Mouse (Mus musculus): ENCODE measurements around the gene Gpr183. TPM values are rescaled to one million over a fixed set of nuclear protein-coding genes. Genes with fewer than 3 reads are reported as not detected.

Gene Gpr183
- polyA plus RNA-seq, 1 experiment, result 0.06 TPM

- TF ChIP-seq MAX (IDR thresholded peaks at IDR 0.05) (no peak), FOSL1 (IDR thresholded peaks at IDR 0.05; ENCODE audit: insufficient read depth, low read length, poor library complexity, severe bottlenecking) (no peak), USF1 (IDR thresholded peaks at IDR 0.05; ENCODE audit: low read depth) (no peak), CTCF (IDR thresholded peaks at IDR 0.05; ENCODE audit: control insufficient read depth, insufficient read depth, insufficient read length) (no peak), CEBPB (IDR thresholded peaks at IDR 0.05; ENCODE audit: low read depth) (no peak), MYOD1 (IDR thresholded peaks at IDR 0.05; ENCODE audit: control insufficient read depth, insufficient read length, low read depth) (no peak), MYOG (IDR thresholded peaks at IDR 0.05; ENCODE audit: control insufficient read depth, extremely low read depth, insufficient read length) (no peak)
- Histone ChIP-seq H3ac (ENCODE audit: control insufficient read depth, insufficient read length, low read depth) (no peak overlapping the region), H3K36me3 (ENCODE audit: control insufficient read depth, insufficient read depth) (no peaks in the 10 kb centered on the region), H3K4me3 (ENCODE audit: insufficient read depth, poor library complexity, severe bottlenecking) (no peak overlapping the region), H3K27me3 (ENCODE audit: control insufficient read depth, insufficient read depth, insufficient read length) (no peaks in the 10 kb centered on the region), H3K79me2 (ENCODE audit: control insufficient read depth, insufficient read depth) (no peaks in the 10 kb centered on the region), H3K79me3 (ENCODE audit: low read depth) (no peaks in the 10 kb centered on the region)
Measured at GRCm38 (mm10) chr14:121955176-121955795, 9.7 kb downstream of the Gpr183 start.

DNA sequence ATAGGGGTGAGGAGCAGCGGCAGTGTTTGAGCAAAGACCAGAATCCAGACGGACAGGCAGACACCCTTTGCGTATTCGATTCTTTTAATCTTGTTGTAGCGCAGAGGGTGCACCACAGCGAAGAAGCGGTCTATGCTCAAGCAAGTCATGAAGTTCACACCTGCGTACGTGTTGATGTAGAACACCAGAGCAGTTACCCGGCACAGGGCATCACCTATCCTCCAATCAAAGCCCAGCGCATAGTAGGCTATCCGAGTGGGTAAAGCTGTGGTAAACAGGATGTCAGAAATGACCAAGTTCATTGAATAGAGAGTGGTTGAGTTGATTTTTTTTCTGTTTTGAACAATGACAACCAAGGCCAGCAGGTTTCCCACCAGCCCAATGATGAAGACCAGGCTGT, 10.4 kb downstream of the Gpr183 start:
- H3K27me3 ChIP-seq (ENCODE audit: control insufficient read depth, insufficient read depth, insufficient read length), result no peaks in the 10 kb centered on the region
- TF ChIP-seq MYOD1 (IDR thresholded peaks at IDR 0.05; ENCODE audit: control insufficient read depth, insufficient read length, low read depth) (no peak), FOSL1 (IDR thresholded peaks at IDR 0.05; ENCODE audit: insufficient read depth, low read length, poor library complexity, severe bottlenecking) (no peak), CEBPB (IDR thresholded peaks at IDR 0.05; ENCODE audit: low read depth) (no peak), MYOG (IDR thresholded peaks at IDR 0.05; ENCODE audit: control insufficient read depth, extremely low read depth, insufficient read length) (no peak), USF1 (IDR thresholded peaks at IDR 0.05; ENCODE audit: low read depth) (no peak), MAX (IDR thresholded peaks at IDR 0.05) (no peak)
- H3K36me3 ChIP-seq (ENCODE audit: control insufficient read depth, insufficient read depth), result no peaks in the 10 kb centered on the region
- no peak overlapping the region for H3K4me3 ChIP-seq (ENCODE audit: insufficient read depth, poor library complexity, severe bottlenecking)
- H3K79me2 ChIP-seq (ENCODE audit: control insufficient read depth, insufficient read depth), result no peaks in the 10 kb centered on the region
- H3ac ChIP-seq (ENCODE audit: control insufficient read depth, insufficient read length, low read depth), result no peak overlapping the region
- H3K79me3 ChIP-seq (ENCODE audit: low read depth), result no peaks in the 10 kb centered on the region

DNA sequence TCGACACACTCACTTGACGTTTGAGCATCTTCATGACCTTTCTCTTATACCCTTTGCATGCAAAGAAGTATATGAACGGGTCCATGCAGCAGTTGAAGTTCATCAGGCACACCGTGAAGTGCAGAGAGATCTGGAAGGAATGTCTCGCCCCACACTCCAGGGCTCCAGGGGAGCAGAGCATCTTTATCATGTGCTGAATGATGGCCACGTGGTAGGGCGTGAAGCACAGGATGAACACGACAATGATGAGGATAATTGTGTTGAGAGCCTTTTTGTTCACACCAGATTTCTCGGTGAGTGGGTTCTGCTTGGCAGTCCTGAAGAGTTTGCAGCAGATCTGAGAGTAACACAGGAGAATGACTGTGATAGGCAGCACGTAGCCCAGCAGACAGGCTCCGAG, 10.9 kb downstream of the Gpr183 start:
- no peaks in the 10 kb centered on the region for H3K79me2 ChIP-seq (ENCODE audit: control insufficient read depth, insufficient read depth)
- TF ChIP-seq MYOD1 (IDR thresholded peaks at IDR 0.05; ENCODE audit: control insufficient read depth, insufficient read length, low read depth), result no peak
- TF ChIP-seq CEBPB (IDR thresholded peaks at IDR 0.05; ENCODE audit: low read depth), result no peak
- TF ChIP-seq MAX (IDR thresholded peaks at IDR 0.05), result no peak
- no peak for TF ChIP-seq FOSL1 (IDR thresholded peaks at IDR 0.05; ENCODE audit: insufficient read depth, low read length, poor library complexity, severe bottlenecking)
- no peak for TF ChIP-seq MYOG (IDR thresholded peaks at IDR 0.05; ENCODE audit: control insufficient read depth, extremely low read depth, insufficient read length)
- no peak for TF ChIP-seq USF1 (IDR thresholded peaks at IDR 0.05; ENCODE audit: low read depth)
- TF ChIP-seq CTCF (IDR thresholded peaks at IDR 0.05; ENCODE audit: control insufficient read depth, insufficient read depth, insufficient read length), result no peak
- H3K36me3 ChIP-seq (ENCODE audit: control insufficient read depth, insufficient read depth), result no peaks in the 10 kb centered on the region
- no peak overlapping the region for H3ac ChIP-seq (ENCODE audit: control insufficient read depth, insufficient read length, low read depth)
- no peak overlapping the region for H3K4me3 ChIP-seq (ENCODE audit: insufficient read depth, poor library complexity, severe bottlenecking)
- no peaks in the 10 kb centered on the region for H3K27me3 ChIP-seq (ENCODE audit: control insufficient read depth, insufficient read depth, insufficient read length)
- no peaks in the 10 kb centered on the region for H3K79me3 ChIP-seq (ENCODE audit: low read depth)

- H3K27me3 ChIP-seq (ENCODE audit: control insufficient read depth, insufficient read depth, insufficient read length), result no peaks in the 10 kb centered on the region
- peaks cover 1% of the 10 kb centered on the region for H3K79me3 ChIP-seq (ENCODE audit: low read depth)
- no peaks in the 10 kb centered on the region for H3K79me2 ChIP-seq (ENCODE audit: control insufficient read depth, insufficient read depth)
- H3K4me3 ChIP-seq (ENCODE audit: insufficient read depth, poor library complexity, severe bottlenecking), result no peak overlapping the region
- no peak overlapping the region for H3ac ChIP-seq (ENCODE audit: control insufficient read depth, insufficient read length, low read depth)
- TF ChIP-seq CEBPB (IDR thresholded peaks at IDR 0.05; ENCODE audit: low read depth) (no peak), FOSL1 (IDR thresholded peaks at IDR 0.05; ENCODE audit: insufficient read depth, low read length, poor library complexity, severe bottlenecking) (no peak), MYOD1 (IDR thresholded peaks at IDR 0.05; ENCODE audit: control insufficient read depth, insufficient read length, low read depth) (no peak), MAX (IDR thresholded peaks at IDR 0.05) (no peak), USF1 (IDR thresholded peaks at IDR 0.05; ENCODE audit: low read depth) (no peak), MYOG (IDR thresholded peaks at IDR 0.05; ENCODE audit: control insufficient read depth, extremely low read depth, insufficient read length) (no peak), CTCF (IDR thresholded peaks at IDR 0.05; ENCODE audit: control insufficient read depth, insufficient read depth, insufficient read length) (no peak)
- H3K36me3 ChIP-seq (ENCODE audit: control insufficient read depth, insufficient read depth), result no peaks in the 10 kb centered on the region
Measured at GRCm38 (mm10) chr14:121952046-121952400, 13.0 kb downstream of the Gpr183 start.

GRCm38 (mm10) chr14:121951399-121952045, 13.5 kb downstream of the Gpr183 start:
- Histone ChIP-seq H3K79me2 (ENCODE audit: control insufficient read depth, insufficient read depth) (no peaks in the 10 kb centered on the region), H3ac (ENCODE audit: control insufficient read depth, insufficient read length, low read depth) (no peak overlapping the region), H3K79me3 (ENCODE audit: low read depth) (peaks cover 1% of the 10 kb centered on the region), H3K27me3 (ENCODE audit: control insufficient read depth, insufficient read depth, insufficient read length) (no peaks in the 10 kb centered on the region), H3K4me3 (ENCODE audit: insufficient read depth, poor library complexity, severe bottlenecking) (no peak overlapping the region), H3K36me3 (ENCODE audit: control insufficient read depth, insufficient read depth) (no peaks in the 10 kb centered on the region)
- no peak for TF ChIP-seq MYOG (IDR thresholded peaks at IDR 0.05; ENCODE audit: control insufficient read depth, extremely low read depth, insufficient read length)
- no peak for TF ChIP-seq CTCF (IDR thresholded peaks at IDR 0.05; ENCODE audit: control insufficient read depth, insufficient read depth, insufficient read length)

- Histone ChIP-seq H3K79me2 (ENCODE audit: control insufficient read depth, insufficient read depth) (no peaks in the 10 kb centered on the region), H3K36me3 (ENCODE audit: control insufficient read depth, insufficient read depth) (no peaks in the 10 kb centered on the region), H3K27me3 (ENCODE audit: control insufficient read depth, insufficient read depth, insufficient read length) (no peaks in the 10 kb centered on the region), H3ac (ENCODE audit: control insufficient read depth, insufficient read length, low read depth) (no peak overlapping the region), H3K79me3 (ENCODE audit: low read depth) (peaks cover 1% of the 10 kb centered on the region), H3K4me3 (ENCODE audit: insufficient read depth, poor library complexity, severe bottlenecking) (no peak overlapping the region)
- TF ChIP-seq CEBPB (IDR thresholded peaks at IDR 0.05; ENCODE audit: low read depth), result no peak
- TF ChIP-seq USF1 (IDR thresholded peaks at IDR 0.05; ENCODE audit: low read depth), result no peak
Measured at GRCm38 (mm10) chr14:121949897-121950296, 15.1 kb downstream of the Gpr183 start.

All from C2C12 (cell line).